ENCODE assay signal across 8 mouse cellular contexts in the genomic region with DNA sequence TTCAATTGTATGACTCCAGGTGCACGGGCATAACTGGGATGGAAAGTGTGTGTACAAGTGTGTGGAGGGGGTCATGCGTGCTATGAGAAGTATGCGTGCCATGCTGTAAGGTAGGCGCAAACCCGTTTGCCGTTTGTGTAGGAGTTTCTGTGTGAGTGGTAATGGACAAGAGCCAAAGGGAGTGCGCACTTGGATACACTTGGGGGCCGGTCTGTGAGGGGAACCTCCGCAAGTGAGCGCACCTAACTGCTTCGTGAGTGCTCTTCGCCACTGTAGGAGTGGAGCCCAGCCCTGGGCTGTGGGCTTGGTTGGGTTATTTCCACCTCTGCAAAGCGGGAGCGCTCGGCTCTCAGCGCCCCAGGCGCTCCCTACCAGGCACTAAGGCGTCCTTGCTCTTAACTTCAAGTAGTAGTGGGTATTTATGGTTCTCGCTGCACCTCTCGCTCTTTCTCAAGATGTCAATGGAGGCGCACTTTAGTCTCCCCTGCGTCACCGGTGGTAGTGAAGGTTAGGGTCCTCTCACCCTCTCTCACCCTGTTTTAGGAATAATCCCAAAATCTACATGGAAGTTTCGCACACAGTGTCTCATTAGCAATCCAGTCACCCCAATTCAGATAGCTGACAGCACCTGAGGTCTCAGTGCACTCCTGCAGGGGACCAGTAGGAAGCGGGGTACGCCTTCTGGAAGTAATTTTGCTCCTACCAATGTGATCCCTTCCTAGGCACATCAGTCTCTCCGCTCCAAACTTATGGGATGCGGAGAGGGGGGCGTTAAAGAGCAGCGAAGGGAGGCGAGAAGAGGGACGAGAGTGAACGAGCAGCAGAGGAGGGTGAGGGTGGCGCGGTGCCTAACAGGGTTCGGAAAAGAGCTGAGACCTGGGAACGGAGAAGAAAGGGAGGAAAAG. TPM values are rescaled to one million over a fixed set of nuclear protein-coding genes. Genes with fewer than 3 reads are reported as not detected.
DNase-seq lines count a peak whose midpoint lies in the region; ATAC-seq and TF ChIP-seq lines count a peak whose summit lies in the region.

No protein-coding gene starts in this region.

- H3K9ac ChIP-seq in forebrain, embryonic 15.5 days (replicated peaks) = peak overlapping the region; percentile 97
- H3K9ac ChIP-seq in lung, embryonic 16.5 days (ENCODE audit: low read length) = peak overlapping the region; percentile 56
- H3K9ac ChIP-seq in stomach, embryonic 15.5 days = peak overlapping the region; percentile 29

- no peak for TF ChIP-seq POLR2A in bone marrow macrophage, adult 2 months (IDR thresholded peaks at IDR 0.05; ENCODE audit: borderline replicate concordance, low read depth, low read length)
- TF ChIP-seq POLR2A in kidney, adult 2 months (IDR thresholded peaks at IDR 0.05; ENCODE audit: low read depth, low read length) = no peak

- 0% methylated on average over 37 of the region's 37 CpGs for WGBS in forebrain, embryonic 15.5 days
- 1% methylated on average over 37 of the region's 37 CpGs for WGBS in kidney, adult 2 months
- whole genome bisulfite sequencing in lung, embryonic 16.5 days = under 1% methylated on average over 37 of the region's 37 CpGs
- under 1% methylated on average over 37 of the region's 37 CpGs for WGBS in stomach, embryonic 15.5 days

- no peak for ATAC-seq in cerebellum, adult (ENCODE audit: insufficient number of reproducible peaks, low FRiP score, low TSS enrichment)
- peak; percentile 7 for ATAC-seq in forebrain, embryonic 15.5 days (replicated peaks)
- 0 out of 2 replicates have a peak, but pooled peaks have one; percentile 3 for ATAC-seq in lung, embryonic 16.5 days (ENCODE audit: low read depth)
- no peak for ATAC-seq in stomach, embryonic 15.5 days (ENCODE audit: insufficient read depth, low FRiP score, low read depth)

- no peaks in the 10 kb centered on the region for H3K9me3 ChIP-seq in forebrain, embryonic 15.5 days
- no peaks in the 10 kb centered on the region for H3K9me3 ChIP-seq in lung, embryonic 16.5 days (ENCODE audit: control insufficient read depth, low read length)
- no peaks in the 10 kb centered on the region for H3K9me3 ChIP-seq in stomach, embryonic 15.5 days

- H3K4me2 ChIP-seq in forebrain, embryonic 15.5 days (replicated peaks) = peak overlapping the region; percentile 77
- H3K4me2 ChIP-seq in lung, embryonic 16.5 days (ENCODE audit: low read depth, low read length) = peak overlapping the region; percentile 90
- H3K4me2 ChIP-seq in stomach, embryonic 15.5 days = peak overlapping the region; percentile 96

- peak; percentile 56 to 70 for DNase-seq in cerebellum, adult 18-20 months
- DNase-seq in 3T3-L1 (ENCODE audit: low read depth, low spot score) = peak; percentile 56
- peak; percentile 63 for DNase-seq in kidney, adult 2 months

- H3K4me1 ChIP-seq in bone marrow macrophage, adult 2 months (ENCODE audit: control insufficient read depth, insufficient read depth, low read length) = peaks cover 11% of the 10 kb centered on the region
- peaks cover 53% of the 10 kb centered on the region for H3K4me1 ChIP-seq in forebrain, embryonic 15.5 days
- H3K4me1 ChIP-seq in kidney, adult 2 months (ENCODE audit: control insufficient read depth, insufficient read depth, low read length) = peaks cover 26% of the 10 kb centered on the region
- H3K4me1 ChIP-seq in lung, embryonic 16.5 days (replicated peaks; ENCODE audit: control insufficient read depth, insufficient read depth, low read length) = peaks cover 31% of the 10 kb centered on the region
- peaks cover 48% of the 10 kb centered on the region for H3K4me1 ChIP-seq in stomach, embryonic 15.5 days

- no peak for TF ChIP-seq CTCF in bone marrow macrophage, adult 2 months (IDR thresholded peaks at IDR 0.05; ENCODE audit: low read depth, low read length)
- 0 out of 2 replicates have a peak, but pooled peaks have one; percentile 0 for TF ChIP-seq CTCF in kidney, adult 2 months (conservative IDR thresholded peaks at IDR 0.05; ENCODE audit: insufficient read depth, insufficient read length, low read depth, low read length)

- H3K27ac ChIP-seq in bone marrow macrophage, adult 2 months (ENCODE audit: insufficient read depth, low read depth, low read length) = peak overlapping the region; percentile 91; the same call in 1 of the 2 replicates
- peak overlapping the region; percentile 100 for H3K27ac ChIP-seq in forebrain, embryonic 15.5 days (replicated peaks)
- peak overlapping the region; percentile 57 for H3K27ac ChIP-seq in kidney, adult 2 months (ENCODE audit: insufficient read depth, low read depth, low read length)
- H3K27ac ChIP-seq in lung, embryonic 16.5 days (ENCODE audit: low read length) = peak overlapping the region; percentile 100
- H3K27ac ChIP-seq in stomach, embryonic 15.5 days = peak overlapping the region; percentile 100

- H3K27me3 ChIP-seq in forebrain, embryonic 15.5 days = no peaks in the 10 kb centered on the region
- no peaks in the 10 kb centered on the region for H3K27me3 ChIP-seq in kidney, adult 2 months (replicated peaks; ENCODE audit: control insufficient read depth, insufficient read depth, low read length)
- no peaks in the 10 kb centered on the region for H3K27me3 ChIP-seq in lung, embryonic 16.5 days (ENCODE audit: control insufficient read depth, insufficient read depth, low read depth, low read length)
- H3K27me3 ChIP-seq in stomach, embryonic 15.5 days (replicated peaks) = no peaks in the 10 kb centered on the region

- peak overlapping the region; percentile 81 for H3K4me3 ChIP-seq in bone marrow macrophage, adult 2 months (ENCODE audit: insufficient read depth, low read length)
- H3K4me3 ChIP-seq in forebrain, embryonic 15.5 days = peak overlapping the region; percentile 95
- peak overlapping the region; percentile 97 for H3K4me3 ChIP-seq in kidney, adult 2 months (ENCODE audit: insufficient read depth, low read depth, low read length)
- peak overlapping the region; percentile 97 for H3K4me3 ChIP-seq in lung, embryonic 16.5 days (ENCODE audit: low read length)
- peak overlapping the region; percentile 97 for H3K4me3 ChIP-seq in stomach, embryonic 15.5 days (replicated peaks)

- no peaks in the 10 kb centered on the region for H3K36me3 ChIP-seq in forebrain, embryonic 15.5 days
- H3K36me3 ChIP-seq in kidney, adult 2 months (ENCODE audit: control insufficient read depth, insufficient read depth, low read length) = no peaks in the 10 kb centered on the region
- H3K36me3 ChIP-seq in lung, embryonic 16.5 days (ENCODE audit: control insufficient read depth, insufficient read depth, low read length) = no peaks in the 10 kb centered on the region
- no peaks in the 10 kb centered on the region for H3K36me3 ChIP-seq in stomach, embryonic 15.5 days

RNA-seq across cellular contexts. Expression of a gene that starts 0.6 kb away (rescaled TPM):
- polyA plus RNA-seq in bone marrow macrophage, adult 2 months (2012; ENCODE audit: insufficient read depth, insufficient read length, missing spikeins) = 78.1 and 99.2 TPM in 2 replicates
- 57.5 and 63.9 TPM in 2 replicates for polyA plus RNA-seq in forebrain, embryonic 15.5 days (2015; fragmentation: Nextera tagmentation; extraction: Ambion mirVana)
- polyA plus RNA-seq in kidney, adult 2 months (2012; rRNA removed) = 37.8 and 42.6 TPM in 2 replicates
- 20.4 and 22.4 TPM in 2 replicates for polyA plus RNA-seq in lung, embryonic 16.5 days (2015; fragmentation: Nextera tagmentation; extraction: Ambion mirVana)
- 29.0 and 31.3 TPM in 2 replicates for polyA plus RNA-seq in stomach, embryonic 15.5 days (2015; fragmentation: Nextera tagmentation; extraction: Ambion mirVana)

Comparison
In these comparisons a context has a peak if more than half of its experiments do, and no peak if none do; other contexts are left out.
1. ATAC-seq: peak in forebrain, embryonic 15.5 days (single experiment) and lung, embryonic 16.5 days (single experiment); none in cerebellum, adult (single experiment) and stomach, embryonic 15.5 days (single experiment).
2. H3K9ac ChIP-seq: peak in every context shown above with its lines; median percentile 97 in forebrain, embryonic 15.5 days; 56 in lung, embryonic 16.5 days; 29 in stomach, embryonic 15.5 days.
3. Peak in every context shown above with its lines, with median percentiles within 50 percentile points of each other: DNase-seq, H3K27ac ChIP-seq, H3K4me3 ChIP-seq and H3K4me2 ChIP-seq.